Mouse (Mus musculus): ENCODE measurements around the gene Fbxo11.
"Not testable (repeated sequence)": the region's sequence is repeated elsewhere in the genome, so short reads cannot be mapped to it uniquely, and the experiment has no call there.

Fbxo11 gene

DNA sequence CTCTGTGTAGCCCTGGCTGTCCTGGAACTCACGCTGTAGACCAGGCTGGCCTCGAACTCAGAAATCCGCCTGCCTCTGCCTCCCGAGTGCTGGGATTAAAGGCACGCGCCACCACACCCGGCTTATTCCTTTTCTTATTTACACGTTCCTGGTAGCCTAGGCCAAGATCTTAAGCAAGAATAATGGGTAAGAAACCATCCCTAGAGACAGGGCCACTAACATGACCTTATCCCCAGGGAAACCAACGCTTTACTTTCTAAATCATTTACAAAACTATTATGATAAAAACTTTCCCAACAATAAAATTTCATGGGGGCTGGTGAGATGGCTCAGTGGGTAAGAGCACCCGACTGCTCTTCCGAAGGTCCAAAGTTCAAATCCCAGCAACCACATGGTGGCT lies 105.7 kb downstream of the Fbxo11 start:
- not testable (repeated sequence) for DNase-seq

- DNase-seq, result peak; percentile 19 to 25
These were observed 106.8 kb downstream of the Fbxo11 start for GRCm38 (mm10) chr17:87958283-87958682.

DNA sequence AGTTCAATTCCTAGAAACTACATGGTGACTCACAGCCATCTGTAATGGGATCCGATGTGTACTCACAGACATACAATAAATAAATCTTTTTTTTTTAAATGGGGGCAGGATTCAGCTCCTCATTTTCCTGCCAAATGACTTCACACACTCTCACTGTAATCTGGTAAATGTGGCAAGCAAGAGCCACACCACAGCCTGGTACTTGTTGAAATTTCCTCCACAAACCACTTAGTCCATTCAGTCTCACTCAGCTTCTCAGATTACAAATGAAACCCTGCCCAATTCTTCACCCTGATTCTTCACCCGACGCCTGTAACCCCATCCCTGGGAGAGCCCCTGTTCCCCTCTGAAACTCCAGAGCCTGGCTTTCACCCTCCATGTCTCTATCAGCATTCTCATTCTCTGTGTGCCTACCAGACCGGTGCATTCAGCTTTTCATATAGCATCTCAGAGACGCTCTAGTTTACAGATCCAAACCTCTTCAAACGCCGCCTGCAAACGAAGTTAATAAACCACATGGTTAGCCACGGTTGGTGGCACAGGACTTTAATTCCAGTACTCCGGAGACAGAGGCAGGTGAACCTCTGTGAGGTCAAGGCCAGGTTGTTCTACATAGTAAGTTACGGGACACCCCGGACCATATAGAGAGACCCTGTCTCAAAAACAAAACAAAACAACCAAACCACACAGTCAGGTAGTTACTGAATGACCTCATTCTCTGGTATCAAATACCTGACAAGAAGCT lies 107.8 kb downstream of the Fbxo11 start:
- DNase-seq, result peak; percentile 20 to 48

GRCm38 (mm10) chr17:87954618-87955124 lies 110.4 kb downstream of the Fbxo11 start:
- DNase-seq, result not testable (repeated sequence)

GRCm38 (mm10) chr17:87948965-87949584 lies 116.0 kb downstream of the Fbxo11 start:
- DNase-seq, result peak; percentile 88

Measured in kidney, postnatal 4 days (tissue).